Mouse (Mus musculus) neutrophil, adult 83 days (primary cell): ENCODE results near the gene Olfr1131. TPM values are rescaled to one million over a fixed set of nuclear protein-coding genes. Genes with fewer than 3 reads are reported as not detected.

ENCODE experiments used
- total RNA-seq, 2 experiments: library from RNA; stranded (reverse); gene quantifications; one replicate each; pipeline ENCODE4 v1.2.4; 2023

Gene Olfr1131
- total RNA-seq = not detected

DNA sequence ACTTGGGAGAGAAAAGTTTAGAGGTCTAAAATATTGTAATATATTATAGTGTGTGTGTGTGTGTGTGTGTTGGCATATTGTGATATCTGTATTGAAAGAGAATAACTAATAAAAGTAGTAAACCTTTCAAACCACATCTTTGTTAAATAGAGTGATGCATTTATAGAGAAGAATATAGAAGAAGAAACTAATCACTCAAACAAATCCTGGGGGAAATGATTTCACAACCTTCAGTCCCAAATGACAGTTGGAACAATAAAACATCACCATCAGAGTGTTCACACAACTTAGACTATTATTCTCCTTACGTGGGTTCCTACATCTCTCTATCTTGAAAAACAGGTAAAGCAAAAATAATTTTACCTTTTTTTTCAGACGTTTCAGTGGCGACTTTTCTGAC lies at the start of gene Olfr1131:
TSS of gene Olfr1131 (plus strand) at position 301 of the 400 bp plus-strand sequence.

DNA sequence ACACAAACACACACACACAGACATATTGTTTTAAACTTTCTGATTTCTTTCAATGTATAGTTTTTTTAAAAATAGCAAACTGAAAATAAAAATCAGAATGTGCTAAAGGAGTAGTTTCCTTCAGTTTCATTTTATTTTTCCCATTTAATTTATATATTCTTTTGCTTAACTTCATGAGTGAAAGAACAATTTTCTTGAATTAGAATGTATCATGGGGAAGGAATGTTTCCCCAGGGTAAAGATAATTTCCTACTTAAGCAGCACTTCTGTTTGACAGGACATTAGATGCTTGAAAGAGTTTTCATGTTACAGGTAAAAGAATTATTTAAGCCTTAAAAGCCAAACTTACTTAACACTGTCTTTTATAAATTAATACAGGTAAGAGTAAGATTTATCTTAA lies 21.0 kb upstream of the Olfr1131 start, which contains the start of gene Olfr1130:
TSS of gene Olfr1130 (plus strand) at position 301 of the 400 bp plus-strand sequence.

DNA sequence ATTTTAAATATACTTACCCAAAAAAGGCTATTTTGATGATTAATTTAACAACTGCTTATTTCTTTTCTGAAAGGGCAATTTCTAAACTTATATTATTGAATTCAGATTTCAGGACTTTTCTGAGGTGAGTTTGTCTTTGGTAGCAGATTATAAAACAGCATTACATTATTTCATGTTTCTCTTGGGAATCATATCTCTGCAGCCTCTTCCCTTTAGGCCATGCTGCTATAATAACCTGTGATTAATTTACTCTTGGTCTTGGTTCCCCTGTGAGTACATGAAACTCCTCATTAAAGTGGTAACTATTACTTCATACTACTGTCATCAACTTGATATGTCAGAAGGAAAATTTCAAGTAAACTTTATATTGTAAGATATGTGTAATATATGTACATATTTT lies 10.5 kb downstream of the Olfr1131 start, which contains the start of gene Olfr1132:
TSS of gene Olfr1132 (minus strand) at position 101 of the 400 bp plus-strand sequence.

DNA sequence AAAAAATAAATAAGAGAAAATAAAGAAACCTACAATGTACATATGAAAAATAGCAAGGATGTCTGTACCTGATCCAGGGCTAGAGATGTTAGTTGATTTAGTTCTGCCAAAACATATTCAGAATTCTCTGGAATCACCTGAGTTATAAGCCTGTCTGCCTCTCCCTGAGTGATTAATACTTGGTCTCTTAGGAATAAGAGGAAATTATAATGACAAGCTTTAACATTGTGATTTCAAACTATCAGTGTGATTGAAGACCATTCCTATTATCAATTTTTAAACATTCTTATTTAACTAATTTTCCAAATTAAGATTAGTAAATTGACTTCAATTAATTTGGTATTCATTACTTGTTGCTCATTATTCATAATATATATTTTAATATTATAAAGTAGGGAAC lies 20.4 kb downstream of the Olfr1131 start, which contains the start of gene Olfr1133:
TSS of gene Olfr1133 (minus strand) at position 101 of the 400 bp plus-strand sequence.

DNA sequence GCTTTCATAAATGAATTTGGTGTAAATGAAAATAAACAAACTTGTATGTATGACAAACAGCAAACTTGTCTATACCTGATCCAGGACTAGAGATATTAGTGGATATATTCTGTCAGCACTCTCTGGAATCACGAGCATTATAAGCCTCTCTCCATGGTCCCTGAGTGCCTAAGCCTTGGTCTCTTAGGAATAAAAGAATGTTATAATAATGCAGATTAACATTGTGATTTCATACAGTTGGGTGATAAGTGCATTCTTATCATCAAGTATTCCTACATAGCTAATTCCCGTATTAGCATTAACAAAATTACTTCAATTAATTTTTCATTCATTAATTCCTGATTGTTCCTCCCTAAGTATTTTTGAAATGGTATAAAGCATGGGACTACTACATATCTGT lies 31.5 kb downstream of the Olfr1131 start, which contains the start of gene Olfr1134:
TSS of gene Olfr1134 (minus strand) at position 101 of the 400 bp plus-strand sequence.

DNA sequence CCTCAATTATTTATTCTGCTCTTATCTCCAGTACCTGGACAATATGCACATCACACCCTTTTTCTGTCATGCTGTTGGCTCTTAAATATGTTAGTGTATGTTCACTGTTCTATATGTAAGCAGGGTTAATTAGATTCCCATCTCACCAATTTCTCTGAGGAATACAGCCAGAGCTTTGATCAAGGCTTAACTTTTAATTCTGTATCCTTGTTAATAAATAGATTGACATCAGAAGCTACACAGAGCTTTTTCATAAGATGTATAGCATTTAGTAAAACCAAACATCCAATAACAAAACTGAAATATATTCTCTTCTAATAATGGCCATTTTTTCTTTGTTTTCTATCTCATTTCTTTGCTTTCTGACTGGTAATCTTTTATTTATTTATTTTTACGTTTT lies 46.7 kb downstream of the Olfr1131 start, which contains the start of gene Olfr1135:
TSS of gene Olfr1135 (minus strand) at position 101 of the 400 bp plus-strand sequence.

Other genes starting within 250 kb of the Olfr1131 start
- not detected for gene Olfr1122, start 241.3 kb upstream of the Olfr1131 start, total RNA-seq
- not detected for gene Olfr1123, start 210.5 kb upstream of the Olfr1131 start, total RNA-seq
- gene Olfr1124, start 196.8 kb upstream of the Olfr1131 start, total RNA-seq = not detected
- not detected for gene Olfr1126, start 173.1 kb upstream of the Olfr1131 start, total RNA-seq
- gene Pramel7, start 130.0 kb upstream of the Olfr1131 start, total RNA-seq = not detected
- gene Pramel6, start 120.5 kb upstream of the Olfr1131 start, total RNA-seq = not detected
- gene Olfr153, start 95.3 kb upstream of the Olfr1131 start, total RNA-seq = not detected
- gene Olfr1128, start 81.6 kb upstream of the Olfr1131 start, total RNA-seq = not detected
- gene Olfr1129, start 53.2 kb upstream of the Olfr1131 start, total RNA-seq = not detected
- gene Olfr1130, start 20.9 kb upstream of the Olfr1131 start, total RNA-seq = not detected
- gene Olfr1132, start 10.4 kb downstream of the Olfr1131 start, total RNA-seq = not detected
- gene Olfr1133, start 20.3 kb downstream of the Olfr1131 start, total RNA-seq = not detected
- not detected for gene Olfr1134, start 31.4 kb downstream of the Olfr1131 start, total RNA-seq
- not detected for gene Olfr1135, start 46.6 kb downstream of the Olfr1131 start, total RNA-seq
- gene Olfr1136, start 66.8 kb downstream of the Olfr1131 start, total RNA-seq = not detected
- not detected for gene Olfr1137, start 86.1 kb downstream of the Olfr1131 start, total RNA-seq
- not detected for gene Olfr1138, start 112.9 kb downstream of the Olfr1131 start, total RNA-seq
- gene Olfr1140, start 116.6 kb downstream of the Olfr1131 start, total RNA-seq = not detected
- not detected for gene Olfr1141, start 126.9 kb downstream of the Olfr1131 start, total RNA-seq
- gene Olfr152, start 152.4 kb downstream of the Olfr1131 start, total RNA-seq = not detected
- not detected for gene Olfr1143, start 173.5 kb downstream of the Olfr1131 start, total RNA-seq
- gene Olfr1145, start 182.7 kb downstream of the Olfr1131 start, total RNA-seq = not detected
- not detected for gene Olfr1148, start 203.4 kb downstream of the Olfr1131 start, total RNA-seq
- not detected for gene Olfr1150-ps1, start 216.9 kb downstream of the Olfr1131 start, total RNA-seq
- not detected for gene Olfr1151, start 228.8 kb downstream of the Olfr1131 start, total RNA-seq
- not detected for gene Olfr1152, start 239.4 kb downstream of the Olfr1131 start, total RNA-seq